Mouse (Mus musculus): ENCODE results near the gene Mageb3. TPM values are rescaled to one million over a fixed set of nuclear protein-coding genes. Genes with fewer than 3 reads are reported as not detected.

Gene Mageb3
- polyA plus RNA-seq, 1 experiment, result not detected

GRCm38 (mm10) chr2:121916047-121916970, 39.6 kb downstream of the Mageb3 start:
- TF ChIP-seq POLR2A (IDR thresholded peaks at IDR 0.05; ENCODE audit: low read depth, low read length) (no peak), CTCF (IDR thresholded peaks at IDR 0.05; ENCODE audit: extremely low read depth, insufficient read depth, insufficient read length, insufficient replicate concordance) (no peak)
- Histone ChIP-seq H3K36me3 (ENCODE audit: control insufficient read depth, insufficient read depth, low read length) (peaks cover 3% of the 10 kb centered on the region; the same call in 1 of the 2 replicates), H3K4me3 (ENCODE audit: extremely low read depth, insufficient read depth, insufficient read length) (no peak overlapping the region), H3K27ac (ENCODE audit: insufficient read depth, low read length) (no peak overlapping the region), H3K4me1 (ENCODE audit: control insufficient read depth, insufficient read depth, insufficient read length) (no peaks in the 10 kb centered on the region), H3K27me3 (ENCODE audit: control insufficient read depth, insufficient read depth, low read length) (no peaks in the 10 kb centered on the region)
- no peak for DNase-seq (ENCODE audit: low read depth in 1 of 2, low spot score in 2 of 2)
- 92% methylated on average over 5 of the region's 5 CpGs for WGBS

- no peak overlapping the region for H3K27ac ChIP-seq (ENCODE audit: insufficient read depth, low read length)
- DNase-seq (ENCODE audit: low read depth in 1 of 2, low spot score in 2 of 2), result no peak
- 92% methylated on average over 3 of the region's 3 CpGs for WGBS
- TF ChIP-seq CTCF (IDR thresholded peaks at IDR 0.05; ENCODE audit: extremely low read depth, insufficient read depth, insufficient read length, insufficient replicate concordance) (no peak), POLR2A (IDR thresholded peaks at IDR 0.05; ENCODE audit: low read depth, low read length) (no peak)
- H3K27me3 ChIP-seq (ENCODE audit: control insufficient read depth, insufficient read depth, low read length), result no peaks in the 10 kb centered on the region
- H3K4me3 ChIP-seq (ENCODE audit: extremely low read depth, insufficient read depth, insufficient read length), result no peak overlapping the region
- no peaks in the 10 kb centered on the region for H3K4me1 ChIP-seq (ENCODE audit: control insufficient read depth, insufficient read depth, insufficient read length)
- peaks cover 4% of the 10 kb centered on the region; the same call in 1 of the 2 replicates for H3K36me3 ChIP-seq (ENCODE audit: control insufficient read depth, insufficient read depth, low read length)
Observed at GRCm38 (mm10) chr2:121909975-121910374, 45.9 kb downstream of the Mageb3 start.

Other genes with a start within 250 kb of the Mageb3 start
- gene Frmd5, start 149.0 kb downstream of the Mageb3 start, polyA plus RNA-seq (2012; rRNA removed), result 1.5 and 2.6 TPM in 2 replicates
- 1.6 and 3.8 TPM in 2 replicates for gene Casc4, start 89.1 kb downstream of the Mageb3 start, polyA plus RNA-seq (2012; rRNA removed)
- 2.9 and 3.1 TPM in 2 replicates for gene Ctdspl2, start 91 bp downstream of the Mageb3 start, polyA plus RNA-seq (2012; rRNA removed)
- 3.2 and 4.7 TPM in 2 replicates for gene Eif3j1, start 72.5 kb upstream of the Mageb3 start, polyA plus RNA-seq (2012; rRNA removed)
- gene Spg11, start 162.3 kb upstream of the Mageb3 start, polyA plus RNA-seq (2012; rRNA removed), result 7.1 and 8.5 TPM in 2 replicates
- gene B2m, start 191.6 kb upstream of the Mageb3 start, polyA plus RNA-seq (2012; rRNA removed), result 1,293 and 1,365 TPM in 2 replicates
- not detected in 2 replicates for gene Trim69, start 204.6 kb upstream of the Mageb3 start, polyA plus RNA-seq (2012; rRNA removed)
- 0.06 and 0.11 TPM in 2 replicates for gene Patl2, start 230.1 kb upstream of the Mageb3 start, polyA plus RNA-seq (2012; rRNA removed)
- not detected in 2 replicates for gene Terb2, start 230.2 kb upstream of the Mageb3 start, polyA plus RNA-seq (2012; rRNA removed)